Mouse (Mus musculus): ENCODE results near the gene Sit1.

- TF ChIP-seq CTCF (IDR thresholded peaks at IDR 0.05; ENCODE audit: control insufficient read depth, insufficient read depth, insufficient read length), result no peak
- no peak for TF ChIP-seq USF1 (IDR thresholded peaks at IDR 0.05; ENCODE audit: low read depth)
- no peak for TF ChIP-seq MAX (IDR thresholded peaks at IDR 0.05)
- TF ChIP-seq CEBPB (IDR thresholded peaks at IDR 0.05; ENCODE audit: low read depth), result no peak
- no peak for TF ChIP-seq MYOD1 (IDR thresholded peaks at IDR 0.05; ENCODE audit: control insufficient read depth, insufficient read length, low read depth)
- TF ChIP-seq FOSL1 (IDR thresholded peaks at IDR 0.05; ENCODE audit: insufficient read depth, low read length, poor library complexity, severe bottlenecking), result no peak
- TF ChIP-seq MYOG (IDR thresholded peaks at IDR 0.05; ENCODE audit: control insufficient read depth, extremely low read depth, insufficient read length), result no peak
These were observed 49.7 kb upstream of the Sit1 start for GRCm38 (mm10) chr4:43533270-43533669.

All from C2C12 (cell line).